Mouse (Mus musculus) cerebellum, adult 8-10 months (tissue): ENCODE data around the gene Mycl.

ENCODE experiments used
- DNase-seq: peaks from one replicate; pipeline ENCODE4 v3.0.0; 2022

Gene Mycl

GRCm38 (mm10) chr4:123021591-123021990 lies 26.1 kb downstream of the Mycl start:
- DNase-seq = no peak

- DNase-seq = no peak
Measured at GRCm38 (mm10) chr4:123022896-123023295, 27.4 kb downstream of the Mycl start.

GRCm38 (mm10) chr4:123025418-123025817 lies 30.0 kb downstream of the Mycl start:
- DNase-seq = no peak

GRCm38 (mm10) chr4:123026161-123026560 lies 30.7 kb downstream of the Mycl start:
- no peak for DNase-seq

GRCm38 (mm10) chr4:123026597-123026996 lies 31.1 kb downstream of the Mycl start:
- DNase-seq = no peak

- no peak for DNase-seq
Measured at GRCm38 (mm10) chr4:123034841-123035240, 39.4 kb downstream of the Mycl start.

GRCm38 (mm10) chr4:123035636-123036035 lies 40.2 kb downstream of the Mycl start:
- no peak for DNase-seq

- DNase-seq = no peak
Measured at GRCm38 (mm10) chr4:123036710-123037109, 41.3 kb downstream of the Mycl start.

GRCm38 (mm10) chr4:123041131-123041530 lies 45.7 kb downstream of the Mycl start:
- no peak for DNase-seq

- DNase-seq = no peak
Measured at GRCm38 (mm10) chr4:123043858-123044257, 48.4 kb downstream of the Mycl start.

GRCm38 (mm10) chr4:123044842-123045241 lies 49.4 kb downstream of the Mycl start:
- DNase-seq = no peak

GRCm38 (mm10) chr4:123046300-123046699 lies 50.8 kb downstream of the Mycl start:
- no peak for DNase-seq

- peak; percentile 50 for DNase-seq
Measured at GRCm38 (mm10) chr4:123050681-123051211, 55.3 kb downstream of the Mycl start.
